Mouse (Mus musculus) E14TG2a.4 (cell line): ENCODE measurements around the gene Fam3b.

Experiments
- CTCF ChIP-seq: conservative IDR thresholded peaks from 2 replicates; pipeline ENCODE4 v1.5.1; 2014; ENCODE audit warnings: low read length
- NANOG ChIP-seq: IDR thresholded peaks from 2 replicates; pipeline ENCODE4 v1.6.1; 2014; ENCODE audit warnings: borderline replicate concordance, low read length, mixed read lengths
- POU5F1 ChIP-seq: IDR thresholded peaks from 2 replicates; pipeline ENCODE4 v1.6.1; 2014; ENCODE audit warnings: low read length, borderline replicate concordance

DNA sequence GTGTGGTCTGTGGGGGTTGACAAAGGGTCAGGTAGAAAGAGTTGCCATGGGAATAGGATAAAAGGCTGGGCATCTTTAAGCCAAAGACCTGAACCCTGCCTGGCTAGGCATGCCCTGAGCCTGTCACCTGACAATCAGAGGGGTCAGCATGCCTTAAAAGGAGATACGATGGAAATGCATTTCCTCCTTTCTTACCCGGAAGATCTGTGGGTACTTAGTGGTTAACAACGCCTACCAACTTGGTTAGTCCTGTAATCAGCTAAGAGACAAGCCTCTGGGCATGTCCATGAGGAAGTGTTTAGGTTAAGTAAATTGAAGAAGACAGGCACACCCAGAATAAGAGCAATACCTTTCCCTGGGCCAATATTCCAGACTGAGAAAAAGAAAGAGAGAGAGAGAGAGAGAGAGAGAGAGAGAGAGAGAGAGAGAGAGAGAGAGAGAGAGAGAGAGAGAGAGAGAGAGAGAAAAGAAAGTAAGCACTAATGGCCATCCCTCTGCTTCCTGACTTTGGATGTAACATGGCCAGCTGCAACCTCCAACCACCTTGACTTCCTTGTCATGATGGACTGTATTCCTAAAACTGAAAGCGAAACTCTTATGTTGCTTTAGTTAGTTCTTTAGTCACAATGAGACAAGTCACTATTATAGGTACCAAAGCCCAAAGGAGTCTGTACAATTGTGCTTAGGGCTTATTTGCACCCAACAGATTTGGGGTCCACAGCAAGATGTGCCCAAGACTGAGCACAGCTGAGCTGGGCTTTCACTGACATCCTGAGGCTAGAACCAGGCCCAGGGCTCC is 46.4 kb downstream of the Fam3b start:
- TF ChIP-seq CTCF = no peak
- TF ChIP-seq NANOG = no peak
- no peak for TF ChIP-seq POU5F1
